Mouse (Mus musculus): ENCODE measurements around the gene Fbxo22. TPM values are rescaled to one million over a fixed set of nuclear protein-coding genes. Genes with fewer than 3 reads are reported as not detected.

Fbxo22 gene
- polyA plus RNA-seq, 1 experiment from 2014 or later, result 66.0 TPM

DNA sequence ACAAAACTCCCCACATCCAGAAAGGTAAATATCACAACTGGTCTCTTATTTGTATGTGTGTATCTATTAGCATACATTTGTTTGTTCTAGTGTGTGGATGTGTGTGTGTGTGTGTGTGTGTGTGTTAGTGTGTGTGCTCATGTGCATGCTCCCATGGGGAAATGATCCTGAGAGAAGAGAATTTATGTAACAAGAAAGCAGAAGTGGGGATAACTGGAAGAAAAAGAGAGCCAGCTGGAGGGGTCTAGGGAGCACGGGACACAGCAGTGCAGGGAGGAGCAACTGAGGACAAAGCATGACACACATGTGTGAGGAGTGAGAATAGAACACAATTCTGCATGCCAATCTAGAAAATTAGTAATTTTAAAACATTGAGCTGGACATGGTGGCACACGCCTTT lies 48.4 kb downstream of the Fbxo22 start:
- WGBS, result 88% methylated on average over 2 of the region's 2 CpGs
- ATAC-seq (ENCODE audit: insufficient number of reproducible peaks, insufficient read depth, low FRiP score, low TSS enrichment, low read depth), result no peak

DNA sequence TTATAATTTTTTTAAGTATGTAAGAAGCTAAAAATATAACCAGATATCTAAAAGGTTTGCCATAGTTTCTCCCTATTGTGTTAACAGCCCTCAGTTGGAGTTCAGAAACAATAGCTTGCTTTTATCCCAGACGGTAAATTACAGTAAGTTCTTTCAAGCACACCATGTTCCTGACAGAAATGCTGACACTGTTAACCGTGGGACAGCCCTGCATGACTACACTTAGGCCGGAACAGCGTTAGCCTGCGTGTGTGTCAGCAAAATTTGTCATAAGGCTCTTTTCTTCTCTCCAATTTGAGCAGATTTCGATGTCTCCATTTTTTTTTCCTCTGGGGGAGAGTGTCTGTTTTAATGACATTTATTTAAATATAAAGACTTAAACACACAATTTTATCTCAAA lies 51.0 kb downstream of the Fbxo22 start:
- H3K9ac ChIP-seq, result no peak overlapping the region
- H3K4me2 ChIP-seq, result no peak overlapping the region
- no peaks in the 10 kb centered on the region for H3K4me1 ChIP-seq
- no peak overlapping the region for H3K4me3 ChIP-seq
- no peak overlapping the region for H3K27ac ChIP-seq
- no peak for ATAC-seq (ENCODE audit: insufficient number of reproducible peaks, insufficient read depth, low FRiP score, low TSS enrichment, low read depth)
- H3K27me3 ChIP-seq, result no peaks in the 10 kb centered on the region
- no peaks in the 10 kb centered on the region for H3K9me3 ChIP-seq
- H3K36me3 ChIP-seq, result no peaks in the 10 kb centered on the region
- WGBS, result 64% methylated on average over 6 of the region's 6 CpGs

More for the DNA sequence above, 48.4 kb downstream of the Fbxo22 start:
- Histone ChIP-seq H3K27me3 (no peaks in the 10 kb centered on the region), H3K36me3 (no peaks in the 10 kb centered on the region), H3K4me2 (no peak overlapping the region), H3K4me1 (no peaks in the 10 kb centered on the region), H3K4me3 (no peak overlapping the region), H3K9ac (no peak overlapping the region), H3K9me3 (no peaks in the 10 kb centered on the region), H3K27ac (no peak overlapping the region)

DNA sequence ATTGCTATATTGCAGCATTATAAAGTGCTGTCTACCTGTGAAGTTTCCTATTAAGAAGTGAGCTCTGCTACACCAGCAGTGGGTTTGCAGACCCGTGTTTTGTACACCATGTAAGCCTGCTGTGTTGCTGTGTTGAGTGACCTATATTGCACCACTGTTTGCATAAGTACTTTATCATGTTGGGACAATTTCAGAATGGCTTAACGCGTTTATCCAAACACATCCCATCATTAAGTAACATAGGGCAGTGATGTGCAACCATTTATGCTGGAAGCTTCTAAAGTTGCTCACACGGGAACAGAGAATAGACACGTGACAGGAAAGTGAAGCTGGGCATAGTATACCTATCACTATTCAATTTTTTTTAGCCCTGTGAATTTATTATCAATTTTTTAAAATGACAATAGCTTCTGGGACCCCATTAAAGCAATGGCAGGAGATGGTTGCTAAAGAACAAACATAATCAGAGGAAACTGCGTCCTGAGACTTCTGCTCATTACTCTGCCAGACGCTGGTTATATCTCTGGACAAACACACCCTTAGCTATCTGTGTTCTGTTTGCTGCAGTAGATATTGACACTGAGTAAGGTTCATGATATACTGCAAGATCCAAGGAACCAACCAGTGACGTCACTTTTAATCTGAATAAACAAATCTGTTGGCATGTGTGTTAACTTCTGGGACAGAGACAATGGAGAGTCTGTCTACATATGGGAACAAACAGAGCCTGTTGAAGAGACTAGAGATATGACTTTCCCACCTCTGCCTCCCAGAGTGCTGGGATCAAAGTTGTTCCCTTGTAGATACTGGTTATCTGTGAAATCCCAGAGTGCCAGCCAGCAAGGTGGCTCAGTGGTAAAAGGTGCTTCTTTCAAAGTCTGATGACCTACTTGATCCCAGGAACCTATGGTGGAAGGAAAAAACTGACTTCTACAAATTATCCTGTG lies 55.9 kb downstream of the Fbxo22 start:
- no peak overlapping the region for H3K4me3 ChIP-seq
- no peak overlapping the region for H3K4me2 ChIP-seq
- H3K4me1 ChIP-seq, result no peaks in the 10 kb centered on the region
- WGBS, result 78% methylated on average over 8 of the region's 8 CpGs
- no peak for ATAC-seq (ENCODE audit: insufficient number of reproducible peaks, insufficient read depth, low FRiP score, low TSS enrichment, low read depth)
- H3K27ac ChIP-seq, result no peak overlapping the region
- no peak overlapping the region for H3K9ac ChIP-seq
- H3K36me3 ChIP-seq, result no peaks in the 10 kb centered on the region
- H3K27me3 ChIP-seq, result no peaks in the 10 kb centered on the region
- no peaks in the 10 kb centered on the region for H3K9me3 ChIP-seq

DNA sequence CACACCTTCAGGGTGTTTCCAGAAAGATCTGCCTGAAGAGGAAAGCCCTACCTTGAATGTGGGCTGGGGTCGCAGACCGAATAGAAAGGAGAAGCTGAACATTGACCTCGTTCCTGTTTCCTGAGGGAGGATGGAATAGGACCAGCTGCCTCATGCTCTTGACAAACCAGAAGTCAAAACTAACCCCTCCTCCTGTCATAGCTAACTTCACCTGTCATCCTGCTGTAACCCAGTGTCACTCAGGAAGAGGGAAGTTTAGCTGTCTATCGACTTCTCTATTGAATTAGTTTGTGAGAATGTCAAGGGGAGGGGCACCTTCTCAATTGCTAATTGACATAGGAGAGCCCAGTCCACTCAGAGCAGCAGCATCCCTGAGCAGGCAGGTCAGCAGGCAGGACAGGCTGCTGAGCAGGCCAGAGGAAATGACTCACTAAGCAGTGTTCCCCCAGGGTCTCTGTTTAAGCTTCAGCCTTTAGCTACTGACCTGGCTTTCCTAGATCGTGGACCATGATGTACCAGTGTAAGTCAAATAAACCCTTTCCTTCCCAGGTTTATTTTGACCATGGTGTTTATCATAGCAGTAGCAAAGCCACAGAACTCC lies 63.3 kb downstream of the Fbxo22 start:
- Histone ChIP-seq H3K36me3 (no peaks in the 10 kb centered on the region), H3K9me3 (no peaks in the 10 kb centered on the region), H3K4me3 (no peak overlapping the region), H3K27ac (no peak overlapping the region), H3K27me3 (no peaks in the 10 kb centered on the region), H3K4me2 (no peak overlapping the region), H3K4me1 (no peaks in the 10 kb centered on the region), H3K9ac (no peak overlapping the region)
- WGBS, result 41% methylated on average over 5 of the region's 5 CpGs
- no peak for ATAC-seq (ENCODE audit: insufficient number of reproducible peaks, insufficient read depth, low FRiP score, low TSS enrichment, low read depth)

DNA sequence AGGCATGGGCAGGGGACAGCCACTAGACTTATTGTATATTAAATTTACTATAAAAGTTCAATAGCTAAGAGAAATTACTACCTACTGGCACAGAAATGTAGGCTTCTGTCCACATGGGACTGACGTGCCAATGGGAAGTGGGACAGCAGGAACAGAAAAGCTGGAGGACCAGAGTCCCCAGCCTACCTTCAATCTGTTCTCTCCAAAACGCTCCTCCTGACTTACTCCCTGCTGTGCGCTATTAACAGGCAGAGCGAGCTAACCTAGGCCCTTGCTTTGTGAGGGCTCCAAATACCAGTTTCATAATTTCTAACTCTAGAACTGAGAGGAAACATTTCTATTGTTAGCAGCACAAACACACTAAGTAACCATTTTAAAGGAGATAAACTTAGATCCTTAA lies 65.2 kb downstream of the Fbxo22 start:
- H3K4me3 ChIP-seq, result no peak overlapping the region
- H3K9me3 ChIP-seq, result no peaks in the 10 kb centered on the region
- H3K27me3 ChIP-seq, result no peaks in the 10 kb centered on the region
- H3K9ac ChIP-seq, result no peak overlapping the region
- 61% methylated on average over 4 of the region's 4 CpGs for WGBS
- no peaks in the 10 kb centered on the region for H3K36me3 ChIP-seq
- no peak overlapping the region for H3K27ac ChIP-seq
- no peak overlapping the region for H3K4me2 ChIP-seq
- ATAC-seq (ENCODE audit: insufficient number of reproducible peaks, insufficient read depth, low FRiP score, low TSS enrichment, low read depth), result no peak
- no peaks in the 10 kb centered on the region for H3K4me1 ChIP-seq

Other genes starting within 250 kb of the Fbxo22 start
- 0.48 and 1.1 TPM in 2 replicates for gene Chrna5, start 228.0 kb upstream of the Fbxo22 start, polyA plus RNA-seq (2015; fragmentation: Nextera tagmentation; extraction: Ambion mirVana)
- gene Chrna3, start 182.4 kb upstream of the Fbxo22 start, polyA plus RNA-seq (2015; fragmentation: Nextera tagmentation; extraction: Ambion mirVana), result 0.15 and 0.45 TPM in 2 replicates
- 0.26 and 0.28 TPM in 2 replicates for gene Chrnb4, start 160.1 kb upstream of the Fbxo22 start, polyA plus RNA-seq (2015; fragmentation: Nextera tagmentation; extraction: Ambion mirVana)
- 35.9 and 37.3 TPM in 2 replicates for gene Ube2q2, start 60.1 kb upstream of the Fbxo22 start, polyA plus RNA-seq (2015; fragmentation: Nextera tagmentation; extraction: Ambion mirVana)
- 1.5 and 2.6 TPM in 2 replicates for gene Nrg4, start 117.9 kb downstream of the Fbxo22 start, polyA plus RNA-seq (2015; fragmentation: Nextera tagmentation; extraction: Ambion mirVana)
- gene Tmem266, start 118.0 kb downstream of the Fbxo22 start, polyA plus RNA-seq (2015; fragmentation: Nextera tagmentation; extraction: Ambion mirVana), result 0.63 and 0.74 TPM in 2 replicates